Mouse (Mus musculus): ENCODE results near the gene Elf3.

- TF ChIP-seq CTCF (IDR thresholded peaks at IDR 0.05; ENCODE audit: extremely low read depth, insufficient read depth, insufficient read length, insufficient replicate concordance) (no peak), POLR2A (IDR thresholded peaks at IDR 0.05; ENCODE audit: low read depth, low read length) (no peak)
Observed at GRCm38 (mm10) chr1:135210421-135210820, 47.9 kb downstream of the Elf3 start.
